Mouse (Mus musculus) frontal cortex, postnatal 36 days (tissue): ENCODE measurements around the gene Tnpo1.

Experiments used
- DNase-seq, 2 experiments: peaks; one replicate each; pipeline ENCODE4 v3.0.0; 2022; ENCODE audit warnings: low spot score in 2 of 2

Tnpo1 gene

DNA sequence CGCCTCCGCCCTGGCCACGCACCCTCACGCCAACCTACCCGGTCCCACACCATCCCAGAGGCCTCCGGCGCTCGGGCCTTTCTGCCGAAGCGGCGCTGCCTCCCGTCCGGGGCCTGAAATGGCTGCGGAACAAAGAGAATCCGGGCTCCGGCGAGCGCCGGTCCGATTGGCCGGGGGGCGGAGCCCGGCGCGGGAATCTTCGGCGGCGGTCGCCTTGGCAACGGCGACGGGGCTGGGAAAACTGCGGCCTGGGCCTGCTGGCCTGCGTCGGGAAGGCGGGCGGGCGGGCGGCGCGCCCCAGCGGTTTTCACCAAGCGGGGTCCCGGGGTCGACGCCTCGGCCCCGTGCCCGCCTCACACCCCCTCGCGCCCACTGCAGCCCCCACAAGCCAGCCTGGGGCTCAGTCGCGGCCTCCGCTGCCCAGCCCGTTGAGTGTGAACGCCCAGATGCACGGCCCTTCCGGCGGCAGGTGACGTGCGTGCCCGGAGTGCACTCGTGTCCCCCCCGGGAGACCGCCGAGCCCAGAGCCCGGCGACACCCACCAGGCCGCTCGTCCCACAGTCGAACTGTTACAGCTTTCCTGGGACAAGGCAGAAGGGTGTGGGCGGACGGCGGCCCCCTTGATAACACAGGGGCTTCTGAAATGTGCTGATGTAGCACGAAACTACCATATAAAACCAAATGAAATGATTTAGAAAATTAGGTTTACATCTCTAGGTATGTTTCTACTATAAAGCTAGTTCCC is at the start of gene Tnpo1:
Tnpo1 (minus strand) TSS at position 172 of the 745 bp plus-strand sequence.
- peak; percentile 88 to 92 for DNase-seq

DNA sequence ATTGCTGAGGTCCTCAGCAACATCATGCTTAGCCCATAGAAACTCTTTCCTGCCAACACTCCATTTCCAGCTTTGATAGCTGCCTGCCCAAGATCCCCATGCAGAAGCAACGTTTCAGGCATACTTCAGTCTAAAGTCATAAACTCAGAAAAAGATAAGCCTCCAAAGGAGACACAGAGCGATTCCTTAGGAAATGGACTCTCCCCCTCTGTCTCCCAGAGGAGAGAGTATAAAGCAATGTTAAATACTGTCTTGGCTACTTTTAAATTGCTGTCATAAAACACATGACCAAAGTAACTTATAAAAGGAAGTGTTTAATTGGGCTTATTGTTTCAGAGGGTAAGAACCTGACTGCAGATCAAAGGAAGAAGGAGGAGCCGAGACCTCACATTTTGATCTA is 45.9 kb upstream of the Tnpo1 start:
- DNase-seq = no peak

GRCm38 (mm10) chr13:98971641-98972040 is 45.5 kb upstream of the Tnpo1 start:
- DNase-seq = no peak

- no peak for DNase-seq
Observed at GRCm38 (mm10) chr13:98968517-98968916, 42.3 kb upstream of the Tnpo1 start.

- no peak for DNase-seq
Observed at GRCm38 (mm10) chr13:98967942-98968341, 41.8 kb upstream of the Tnpo1 start.

DNA sequence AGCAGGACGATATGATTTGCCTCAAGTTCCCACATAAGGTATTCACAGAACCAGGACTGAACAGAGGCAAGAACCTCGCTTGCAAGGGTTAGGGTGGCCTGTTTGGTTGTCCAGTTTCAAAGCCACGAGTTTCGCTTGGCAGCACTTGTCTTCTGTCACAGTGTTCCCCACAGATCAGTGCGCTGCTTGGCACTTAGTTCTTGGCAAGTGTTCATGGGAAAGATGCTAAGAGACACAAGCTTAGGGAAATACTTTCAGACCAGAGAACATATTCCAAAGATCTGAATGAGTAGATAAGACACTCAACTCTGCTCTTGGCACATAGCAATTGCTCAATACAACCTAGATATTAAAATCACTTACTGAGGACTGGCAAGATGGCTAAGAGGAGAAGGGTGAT is 40.4 kb upstream of the Tnpo1 start:
- DNase-seq = no peak

DNA sequence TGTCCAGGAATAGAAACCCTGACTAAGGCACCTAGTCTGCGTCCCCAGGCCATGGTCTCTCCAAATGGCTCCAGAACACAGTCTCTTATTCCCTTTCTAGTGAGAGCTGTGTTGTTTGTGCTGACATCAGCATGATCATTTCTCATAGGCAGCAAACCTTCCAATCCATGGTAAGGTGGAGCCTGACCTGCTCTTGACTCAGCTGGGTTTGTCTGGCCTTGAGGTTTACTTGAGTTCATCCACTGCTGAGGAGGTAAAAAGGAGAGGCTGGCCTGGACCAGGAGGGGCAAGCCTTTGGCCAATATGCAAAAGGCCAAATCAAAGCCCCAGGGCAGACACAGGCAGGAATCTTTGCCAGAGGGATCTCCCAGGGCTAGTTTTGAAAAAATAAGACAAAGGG is 37.4 kb upstream of the Tnpo1 start:
- no peak for DNase-seq

DNA sequence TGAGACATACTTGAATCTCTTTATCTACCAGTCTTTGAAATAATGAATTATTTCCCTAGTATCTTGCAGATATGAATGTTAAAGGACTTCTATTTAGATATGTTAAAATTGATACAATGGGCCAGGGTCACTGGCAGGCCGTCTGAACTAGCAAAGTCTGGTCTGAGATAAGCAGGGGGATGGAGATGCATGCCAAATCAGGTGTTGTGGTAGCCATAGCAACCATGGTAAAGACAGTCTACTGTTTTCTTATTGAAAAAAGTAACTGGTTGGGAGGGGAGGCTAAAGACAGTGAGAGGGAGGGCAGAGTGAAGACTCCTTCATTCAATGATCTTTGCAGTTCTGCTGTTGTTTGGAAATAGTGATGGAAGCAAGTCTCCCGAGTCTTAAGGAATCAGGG is 32.0 kb upstream of the Tnpo1 start:
- DNase-seq = no peak

DNA sequence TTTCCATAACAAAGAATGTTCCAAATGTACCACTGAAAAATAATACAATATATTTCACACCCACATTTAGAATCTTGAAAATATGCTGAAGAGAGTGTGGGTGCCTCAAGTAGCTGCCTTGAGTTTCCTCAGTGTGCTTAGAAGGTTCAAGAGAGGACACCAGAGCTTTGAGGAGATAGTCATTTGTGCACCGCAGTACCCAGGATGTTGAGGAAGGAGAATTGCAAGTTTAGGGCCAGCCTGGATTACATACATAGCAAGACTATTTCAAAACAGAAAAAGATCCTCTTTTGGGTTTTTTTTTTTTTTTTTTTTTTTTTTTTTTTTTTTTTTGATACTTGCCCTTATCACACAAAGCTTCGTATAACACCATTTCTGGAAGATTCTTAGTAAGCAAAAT is 30.0 kb upstream of the Tnpo1 start:
- no peak for DNase-seq

DNA sequence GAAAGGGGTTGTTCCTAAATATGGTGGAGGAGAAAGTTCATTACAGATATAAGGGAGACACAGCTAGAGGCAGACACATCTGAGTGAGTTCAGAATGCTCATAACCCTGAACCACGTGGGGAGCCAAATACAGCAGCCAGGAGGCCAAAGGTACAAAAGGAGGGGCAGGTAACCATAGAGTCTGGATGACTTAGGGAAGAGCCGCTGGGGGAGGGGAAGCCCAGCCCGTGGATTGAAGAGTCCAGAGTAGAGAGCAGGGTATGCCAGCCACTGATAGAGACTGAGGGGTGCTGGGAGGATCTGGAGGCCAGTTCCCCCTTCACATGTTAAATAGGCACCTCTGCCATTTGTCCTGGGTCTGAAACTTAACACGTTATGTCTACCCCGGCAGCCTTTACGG is 29.5 kb upstream of the Tnpo1 start:
- no peak for DNase-seq

DNA sequence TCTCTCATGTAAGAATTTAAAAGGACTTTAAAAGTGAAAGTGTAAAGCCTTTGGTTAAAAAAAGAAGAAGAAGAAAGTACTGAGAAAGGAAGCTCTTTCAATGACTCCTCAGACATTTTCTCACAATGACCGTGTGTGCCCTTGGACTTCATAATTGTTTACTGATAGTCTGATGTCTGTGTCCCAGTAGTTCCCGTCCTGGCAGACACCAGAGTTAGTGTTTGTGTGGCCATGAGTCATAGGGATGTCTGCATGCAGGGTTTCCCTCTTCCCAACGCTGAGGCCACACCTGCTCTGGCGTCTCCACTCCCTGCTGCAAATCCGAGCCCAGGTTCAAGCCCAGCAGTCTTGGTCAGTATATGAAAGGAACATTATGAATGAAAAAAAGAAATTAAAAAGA is 29.0 kb upstream of the Tnpo1 start:
- no peak for DNase-seq

DNA sequence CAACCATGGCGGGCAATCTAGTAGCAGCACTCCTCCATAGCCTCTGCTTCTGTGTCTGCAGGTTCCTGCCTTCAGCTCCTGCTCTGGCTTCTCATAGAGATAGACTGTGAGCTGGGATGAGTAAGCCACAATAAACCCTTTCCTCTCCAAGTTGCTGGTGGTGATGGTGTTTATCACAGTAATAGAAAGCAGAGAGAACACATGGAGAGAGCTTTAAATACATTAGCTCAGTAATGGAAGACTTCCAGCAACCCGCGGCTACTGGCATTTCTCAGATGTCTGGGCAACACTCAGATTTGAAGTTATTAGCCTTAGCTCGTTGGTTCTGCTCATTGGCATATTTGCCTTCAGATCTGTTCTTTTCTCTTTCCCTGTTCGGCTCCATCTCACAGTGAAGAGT is 27.6 kb upstream of the Tnpo1 start:
- peak in 1 of 2 experiments; percentile 45 for DNase-seq

DNA sequence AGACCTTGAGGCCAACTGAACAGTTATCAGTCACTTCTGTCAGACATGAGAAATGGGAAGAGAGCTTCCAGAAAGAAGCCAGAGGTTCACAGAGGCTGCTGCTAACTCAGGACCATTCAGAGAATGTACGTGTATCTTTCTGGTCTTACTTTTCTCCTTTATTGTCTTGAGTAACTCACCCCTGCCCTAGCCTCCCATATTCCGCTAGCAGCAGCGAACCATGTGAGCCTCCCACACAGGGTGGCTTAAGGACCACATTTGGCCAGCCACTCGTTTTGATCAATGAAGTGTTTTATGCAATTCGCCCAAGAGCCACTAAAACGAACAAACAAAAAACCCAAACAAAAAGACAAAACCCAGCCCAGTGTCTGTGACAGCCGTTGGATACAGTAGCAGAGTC is 25.8 kb upstream of the Tnpo1 start:
- DNase-seq = no peak

GRCm38 (mm10) chr13:98948146-98948545 is 22.0 kb upstream of the Tnpo1 start:
- DNase-seq = no peak

- no peak for DNase-seq
Observed at GRCm38 (mm10) chr13:98946434-98946833, 20.2 kb upstream of the Tnpo1 start.

DNA sequence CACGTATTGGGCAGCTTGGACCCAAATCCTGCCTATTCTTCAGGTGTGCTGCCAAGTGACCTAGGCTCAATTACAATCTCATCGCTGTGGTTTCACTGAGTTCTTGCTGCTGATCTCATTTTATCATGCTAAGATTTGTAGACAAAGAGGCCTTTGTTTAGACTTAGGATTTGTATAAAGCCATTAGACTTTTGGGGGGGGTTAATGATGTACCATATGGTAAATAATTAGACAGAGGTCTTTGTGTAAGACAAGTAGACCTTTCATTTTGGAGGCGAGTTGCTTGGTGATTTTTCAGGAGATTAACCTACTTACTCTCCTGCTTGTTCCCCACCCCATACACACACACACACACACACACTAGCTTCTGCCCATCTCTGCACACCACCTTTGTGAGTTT is 19.7 kb upstream of the Tnpo1 start:
- no peak for DNase-seq

- no peak for DNase-seq
Observed at GRCm38 (mm10) chr13:98945381-98945780, 19.2 kb upstream of the Tnpo1 start.

DNA sequence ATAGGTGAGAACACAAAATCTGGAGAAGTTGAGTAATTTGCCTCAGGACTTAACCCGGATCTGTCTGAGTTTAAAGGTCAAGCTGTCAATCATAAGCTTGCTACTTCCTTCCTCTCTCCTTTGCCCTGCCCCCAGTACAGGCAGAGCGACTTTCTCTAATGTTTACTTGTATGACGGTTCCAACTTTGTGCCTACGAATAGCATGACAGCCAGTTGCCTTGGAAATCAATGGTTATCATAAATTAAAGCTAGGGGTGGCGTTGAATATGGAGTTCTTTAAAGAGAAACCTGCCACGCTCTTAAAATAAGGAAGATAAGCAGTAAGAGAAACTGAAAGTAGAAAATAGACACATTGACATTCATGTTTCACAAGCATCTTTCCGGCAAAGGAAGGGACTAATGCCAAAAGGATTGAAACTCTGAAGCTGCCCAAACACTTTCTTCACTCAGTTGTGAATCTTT is 18.5 kb upstream of the Tnpo1 start:
- DNase-seq = peak in 1 of 2 experiments; percentile 16

DNA sequence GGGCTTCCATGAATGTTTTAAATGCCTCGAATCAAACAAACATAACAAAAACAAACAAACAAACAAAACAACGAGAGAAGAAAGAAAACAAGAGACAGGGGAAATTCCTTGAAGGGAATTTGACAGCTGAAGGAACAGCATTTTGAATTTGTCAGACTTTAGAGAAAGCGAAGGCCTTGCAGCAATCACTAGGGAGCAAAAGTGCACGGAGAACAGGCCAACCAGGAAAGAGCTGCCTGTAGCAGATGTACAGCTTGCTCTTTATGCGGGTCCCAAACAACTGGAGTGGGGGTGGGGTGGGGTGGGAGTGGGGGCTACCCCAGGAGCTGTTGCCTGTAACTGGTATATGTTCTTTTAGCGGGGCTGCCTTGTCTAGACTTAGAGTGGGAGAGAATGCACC is 16.2 kb upstream of the Tnpo1 start:
- no peak for DNase-seq

DNA sequence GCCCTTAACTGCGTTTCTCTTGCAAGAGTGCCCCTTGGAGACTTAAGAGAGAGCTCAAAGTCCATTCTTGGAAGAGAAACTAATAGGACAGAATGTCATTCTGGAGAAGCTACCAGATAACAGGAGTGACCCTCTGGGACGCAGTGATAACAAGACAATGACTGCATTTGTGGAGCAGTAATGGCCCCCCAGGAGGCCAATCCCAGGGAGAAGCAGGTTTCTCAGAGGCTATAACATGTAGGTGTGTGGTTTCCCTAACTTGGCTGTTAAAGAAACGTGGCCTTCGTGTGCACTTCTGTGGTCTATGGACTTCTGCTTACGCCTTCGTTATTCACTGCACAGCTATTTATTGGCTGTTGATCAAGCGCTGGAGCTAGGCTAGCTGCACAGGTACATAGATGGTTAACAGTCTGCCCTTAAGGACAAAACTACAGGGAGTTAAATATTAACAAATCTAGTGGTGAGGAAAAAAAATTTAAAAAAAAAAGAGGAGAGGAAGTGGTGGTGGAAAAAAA is 15.7 kb upstream of the Tnpo1 start:
- DNase-seq = no peak

DNA sequence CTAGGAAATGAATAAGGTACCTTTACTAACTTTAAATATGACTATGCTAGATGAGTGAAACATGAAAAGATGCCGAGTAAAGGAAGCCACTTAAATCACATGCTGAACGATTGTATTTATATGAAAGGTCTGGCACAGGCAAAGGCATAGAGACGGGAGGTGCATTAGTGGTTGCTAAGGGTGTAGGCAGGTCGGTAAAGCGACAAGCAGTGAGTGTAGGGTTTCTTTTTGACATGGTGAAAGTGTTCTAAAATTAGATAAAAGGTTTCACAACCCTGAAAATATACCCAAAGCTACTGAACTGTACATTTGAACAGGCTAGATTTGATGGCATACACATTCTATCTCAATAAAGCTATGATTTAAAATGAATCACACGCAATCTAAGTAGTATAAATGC is 10.9 kb upstream of the Tnpo1 start:
- no peak for DNase-seq

DNA sequence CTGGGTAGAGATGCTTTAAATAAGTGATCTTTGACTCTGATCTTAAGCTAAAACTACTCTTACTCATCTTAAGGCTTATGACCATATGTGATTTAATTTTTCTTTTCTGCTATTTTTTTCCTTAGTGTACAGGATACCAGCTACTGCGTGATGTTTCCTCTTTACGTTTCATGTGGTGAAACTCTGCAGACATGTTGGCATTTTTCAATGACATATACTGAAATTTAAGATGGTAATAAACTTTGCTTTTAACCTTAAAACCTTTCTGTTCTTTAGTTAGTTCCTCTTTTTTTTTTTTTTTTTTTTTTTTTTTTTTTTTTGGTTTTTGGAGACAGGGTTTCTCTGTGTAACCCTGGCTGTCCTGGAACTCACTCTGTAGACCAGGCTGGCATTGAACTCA is 2.7 kb upstream of the Tnpo1 start:
- no peak for DNase-seq

- no peak for DNase-seq
Observed at GRCm38 (mm10) chr13:98926958-98927242, 716 bp upstream of the Tnpo1 start.
